Mouse (Mus musculus) C2C12 (cell line): Measurements from ENCODE around the gene Pet100. TPM values are rescaled to one million over a fixed set of nuclear protein-coding genes. Genes with fewer than 3 reads are reported as not detected.
"Not testable (repeated sequence)": the region's sequence is repeated elsewhere in the genome, so short reads cannot be mapped to it uniquely, and the experiment has no call there.

Experiments used
- H3K27me3 ChIP-seq: one replicate; pipeline ENCODE4 v1.6.1; 2011; ENCODE audit not compliant: control insufficient read depth, insufficient read depth, insufficient read length
- H3K36me3 ChIP-seq: one replicate; pipeline ENCODE4 v1.6.1; 2011; ENCODE audit not compliant: control insufficient read depth, insufficient read depth
- H3K4me3 ChIP-seq: one replicate; pipeline ENCODE4 v1.5.1; 2011; ENCODE audit warnings: mild to moderate bottlenecking, control low read depth; ENCODE audit not compliant: poor library complexity, insufficient read depth, severe bottlenecking
- H3K79me2 ChIP-seq: one replicate; pipeline ENCODE4 v1.6.1; 2011; ENCODE audit not compliant: control insufficient read depth, insufficient read depth
- H3K79me3 ChIP-seq: one replicate; pipeline ENCODE4 v1.6.1; 2011; ENCODE audit warnings: low read depth, control low read depth
- H3ac ChIP-seq: one replicate; pipeline ENCODE3; 2011; ENCODE audit warnings: low read depth; ENCODE audit not compliant: control insufficient read depth, insufficient read length
- CEBPB ChIP-seq: IDR thresholded peaks from one replicate; pipeline ENCODE4 v1.6.1; 2011; ENCODE audit warnings: low read depth, mild to moderate bottlenecking, control low read depth, moderate library complexity
- CTCF ChIP-seq: IDR thresholded peaks from one replicate; pipeline ENCODE4 v1.5.1; 2011; ENCODE audit not compliant: control insufficient read depth, insufficient read depth, insufficient read length
- FOSL1 ChIP-seq: IDR thresholded peaks from one replicate; pipeline ENCODE4 v1.8.0; 2011; ENCODE audit warnings: mild to moderate bottlenecking, low read length; ENCODE audit not compliant: poor library complexity, insufficient read depth, severe bottlenecking
- MAX ChIP-seq: IDR thresholded peaks from one replicate; pipeline ENCODE4 v1.6.1; 2011; ENCODE audit warnings: mild to moderate bottlenecking, control low read depth
- MYOD1 ChIP-seq: IDR thresholded peaks from one replicate; pipeline ENCODE4 v1.6.1; 2011; ENCODE audit warnings: low read depth; ENCODE audit not compliant: control insufficient read depth, insufficient read length
- MYOG ChIP-seq: IDR thresholded peaks from one replicate; pipeline ENCODE4 v1.6.1; 2011; ENCODE audit not compliant: control insufficient read depth, insufficient read length; ENCODE audit errors: extremely low read depth
- USF1 ChIP-seq: IDR thresholded peaks from one replicate; pipeline ENCODE4 v1.6.1; 2011; ENCODE audit warnings: low read depth, mild to moderate bottlenecking, control low read depth, moderate library complexity
- long read RNA-seq, 2 experiments: library from polyadenylated mRNA; unstranded; transcript quantifications; one replicate each; pipeline ENCODE4 v2.0.0; 2019 to 2020
- polyA plus RNA-seq: library from polyadenylated mRNA; unstranded; fragments of >200 nt; fragmentation: generic; extraction: Trizol; gene quantifications from one replicate; pipeline ENCODE4 v1.2.1, GENCODE M21; 2012; ENCODE audit warnings: missing spikeins

Pet100 gene
- 55.4 TPM for polyA plus RNA-seq
- long read RNA-seq, experiment 1, transcript Pet100-201 (4 exons, 1,193 nt): major isoform, 29 of 31 reads
- long read RNA-seq, experiment 1, partial matches to known transcripts: 0 of 31 reads
- long read RNA-seq, experiment 1, other reads (novel, unspliced or antisense): 2 of 31 reads
- long read RNA-seq, experiment 2, partial matches to known transcripts: 0 of 2 reads
- long read RNA-seq, experiment 2, other reads (novel, unspliced or antisense): 1 of 2 reads

DNA sequence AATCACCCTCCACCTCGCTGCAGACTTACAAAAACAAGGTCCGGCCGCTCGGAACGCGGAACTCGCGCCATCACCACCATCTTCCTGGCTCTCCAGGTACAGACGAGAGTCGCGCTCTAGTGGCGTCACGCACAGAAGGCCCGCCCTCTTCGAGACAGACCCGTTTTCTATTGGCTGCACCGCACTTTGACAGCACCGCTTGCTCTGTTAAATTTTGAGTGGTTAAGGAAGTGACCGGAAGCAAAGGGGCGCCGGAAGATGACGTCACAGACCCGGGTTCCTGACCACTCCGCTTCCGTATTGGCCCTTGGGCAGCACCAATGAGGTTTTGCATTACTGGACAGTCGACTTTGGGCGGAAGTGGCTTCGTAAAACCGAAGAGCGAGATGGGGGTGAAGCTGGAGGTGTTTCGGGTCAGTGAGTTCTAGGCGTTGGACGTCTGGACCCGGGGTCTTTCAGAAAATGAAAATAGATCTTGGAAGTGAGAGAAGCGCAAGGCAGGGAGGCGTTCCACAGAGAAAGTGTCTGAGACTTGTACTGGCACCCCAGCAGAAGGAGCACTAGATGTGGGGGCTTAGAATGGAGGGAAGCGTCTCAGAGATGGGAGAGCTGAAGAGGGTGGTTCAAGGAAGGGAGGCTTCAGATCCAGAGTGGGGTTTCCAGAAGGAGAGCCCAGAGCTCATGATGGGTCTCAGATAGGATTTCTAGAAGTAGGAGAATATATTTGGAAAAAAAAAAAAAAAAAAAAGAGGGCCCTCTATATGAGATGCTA, at the start of gene Pet100, which contains the start of gene Xab2:
Pet100 (plus strand) TSS at position 350 of the 772 bp plus-strand sequence.
Xab2 (minus strand) TSS at position 118 of the 772 bp plus-strand sequence.
- Histone ChIP-seq H3ac (peak within 1 kb of the TSS; percentile 75), H3K4me3 (peak within 1 kb of the TSS; percentile 79), H3K36me3 (peaks cover 21% of the 10 kb centered on the region), H3K79me2 (peaks cover 36% of the 10 kb centered on the region), H3K79me3 (peaks cover 30% of the 10 kb centered on the region), H3K27me3 (no peaks in the 10 kb centered on the region)
- no peak for TF ChIP-seq MAX
- no peak for TF ChIP-seq MYOG
- no peak for TF ChIP-seq MYOD1
- TF ChIP-seq FOSL1: no peak
- no peak for TF ChIP-seq CTCF
- TF ChIP-seq CEBPB: no peak
- TF ChIP-seq USF1: no peak

DNA sequence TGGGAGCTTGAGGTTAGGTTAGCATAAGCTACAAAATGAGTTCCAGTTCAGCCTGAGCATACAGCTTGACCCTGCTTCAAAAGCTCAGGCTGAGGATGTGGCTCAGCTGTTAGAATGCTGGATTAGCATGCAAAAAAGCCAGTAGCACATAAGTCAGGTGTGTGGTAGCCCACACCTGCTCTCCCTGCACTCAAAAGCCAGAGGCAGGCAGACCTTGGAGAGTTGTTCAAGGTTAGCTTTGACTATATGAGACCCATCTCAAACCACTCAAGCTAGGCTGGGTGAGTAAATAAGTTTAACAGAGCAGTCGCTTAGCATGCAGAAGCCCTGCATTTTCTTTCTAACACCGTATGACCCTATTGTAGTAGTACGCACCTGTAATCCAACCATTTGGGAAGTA, 46.8 kb upstream of the Pet100 start:
- H3K4me3 ChIP-seq: no peak overlapping the region
- no peaks in the 10 kb centered on the region for H3K79me3 ChIP-seq
- H3ac ChIP-seq: no peak overlapping the region
- H3K79me2 ChIP-seq: no peaks in the 10 kb centered on the region
- TF ChIP-seq MYOG (no peak), MYOD1 (no peak), FOSL1 (no peak)
- H3K36me3 ChIP-seq: no peaks in the 10 kb centered on the region
- peaks cover 4% of the 10 kb centered on the region for H3K27me3 ChIP-seq

DNA sequence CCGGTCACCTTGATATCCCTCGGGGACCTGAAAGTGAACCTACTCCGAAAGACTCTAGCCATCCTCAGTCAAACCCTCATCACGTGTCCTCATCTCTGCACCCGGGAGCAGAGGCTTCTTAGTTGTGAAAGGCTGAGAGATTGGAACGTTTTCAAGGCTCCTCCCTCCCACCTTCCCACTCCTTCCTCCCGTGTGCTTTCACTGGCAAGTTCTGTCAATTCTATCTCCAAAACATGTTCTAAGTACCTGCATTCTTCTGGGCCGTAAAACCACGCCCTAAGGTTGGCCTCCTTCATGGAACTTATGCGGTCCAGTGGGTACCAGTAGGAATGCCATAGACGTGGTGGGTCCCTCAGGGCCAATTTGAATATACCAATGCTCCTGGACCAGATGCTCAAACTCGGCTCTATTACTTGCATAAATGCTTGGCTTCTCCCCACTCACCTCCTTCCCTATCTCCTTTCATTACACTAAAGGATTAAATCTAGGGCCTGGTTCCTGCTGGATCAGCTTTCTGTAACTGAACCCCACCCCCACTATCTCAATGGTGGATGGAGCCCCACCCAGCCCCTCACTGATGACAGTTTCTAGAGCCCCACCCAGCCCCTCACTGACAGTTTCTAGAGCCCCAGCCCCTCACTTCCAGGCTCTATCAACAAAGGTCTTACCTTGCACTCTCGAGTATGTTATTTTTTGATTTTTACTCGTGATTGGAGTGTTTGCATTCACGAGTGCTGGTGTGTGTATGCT, 45.0 kb upstream of the Pet100 start:
- H3K4me3 ChIP-seq: no peak overlapping the region
- TF ChIP-seq CTCF (no peak), MAX (no peak), MYOG (no peak), USF1 (no peak), FOSL1 (no peak), CEBPB (no peak), MYOD1 (no peak)
- no peaks in the 10 kb centered on the region for H3K36me3 ChIP-seq

DNA sequence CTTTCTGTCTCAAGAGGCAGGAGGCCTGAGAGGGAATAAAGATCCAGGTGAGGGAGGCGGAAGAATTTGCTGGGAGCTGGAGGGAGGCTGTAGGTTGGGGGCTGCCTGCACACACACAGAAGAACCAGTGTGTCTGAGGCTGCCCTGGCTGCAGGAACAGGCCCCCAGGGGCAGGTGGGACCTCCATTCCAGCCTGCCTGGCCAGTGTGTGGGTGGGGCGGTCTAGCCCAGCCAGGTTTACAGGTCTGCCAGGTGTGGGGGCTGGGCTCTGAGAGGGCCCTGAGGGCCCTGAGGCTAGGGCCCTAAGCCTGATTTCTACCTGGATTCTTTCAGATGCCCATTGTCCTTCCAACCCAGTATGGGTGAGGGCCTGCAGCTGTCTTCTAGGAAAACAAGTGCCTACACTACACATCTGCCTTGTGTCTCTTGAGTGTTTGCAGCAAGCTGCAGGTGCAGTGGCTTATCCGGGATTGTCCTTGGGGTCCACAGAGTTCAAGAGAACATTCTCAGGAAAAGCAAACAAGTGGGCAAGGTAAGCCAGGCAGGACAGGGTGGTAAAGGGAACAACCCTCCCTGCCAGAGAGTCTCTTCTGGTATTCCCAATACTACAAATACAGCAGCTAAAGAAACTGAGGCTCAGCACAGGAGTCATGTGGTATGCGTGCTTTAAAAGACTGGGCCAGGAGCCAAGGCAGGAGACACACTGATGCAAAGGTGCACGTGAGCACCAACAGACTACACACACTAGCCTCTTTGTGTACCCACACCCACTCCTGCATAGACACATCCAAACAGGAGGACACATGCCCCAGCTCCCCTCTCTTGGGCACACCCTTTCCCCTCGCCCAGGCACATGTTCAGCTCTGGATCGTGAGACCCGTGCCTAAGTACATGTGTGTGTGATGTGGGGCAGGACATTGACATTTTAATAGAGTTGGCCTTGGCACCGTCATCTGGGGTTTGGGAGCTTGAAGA, 41.7 kb upstream of the Pet100 start:
- Histone ChIP-seq H3K79me3 (no peaks in the 10 kb centered on the region), H3K27me3 (peaks cover 11% of the 10 kb centered on the region), H3K79me2 (no peaks in the 10 kb centered on the region), H3ac (no peak overlapping the region), H3K36me3 (no peaks in the 10 kb centered on the region), H3K4me3 (no peak overlapping the region)
- TF ChIP-seq FOSL1: no peak
- no peak for TF ChIP-seq MYOG
- no peak for TF ChIP-seq CEBPB
- no peak for TF ChIP-seq MYOD1
- TF ChIP-seq USF1: no peak
- TF ChIP-seq MAX: no peak
- no peak for TF ChIP-seq CTCF

More for the DNA sequence above, 45.0 kb upstream of the Pet100 start:
- Histone ChIP-seq H3K27me3 (peaks cover 11% of the 10 kb centered on the region), H3K79me2 (no peaks in the 10 kb centered on the region), H3ac (no peak overlapping the region), H3K79me3 (no peaks in the 10 kb centered on the region)

DNA sequence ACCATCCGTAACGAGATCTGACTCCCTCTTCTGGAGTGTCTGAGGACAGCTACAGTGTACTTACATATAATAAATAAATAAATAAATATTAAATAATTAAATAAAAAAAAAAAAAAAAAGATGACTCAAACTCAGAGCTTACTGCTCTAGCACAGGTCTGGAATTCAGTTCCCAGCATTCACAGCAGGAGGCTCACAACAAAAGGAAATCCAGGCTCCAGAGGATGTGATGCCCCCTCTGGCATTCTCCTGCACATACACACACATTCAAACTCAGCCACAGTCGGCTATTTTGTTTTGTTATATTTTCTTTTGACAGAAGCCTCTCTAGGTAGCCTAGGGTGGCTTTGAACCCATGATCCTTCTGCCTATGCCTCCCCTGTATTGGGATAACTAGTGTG, 39.4 kb upstream of the Pet100 start:
- not testable (repeated sequence) for H3K79me2 ChIP-seq, H3K36me3 ChIP-seq, H3K4me3 ChIP-seq, H3K79me3 ChIP-seq, H3ac ChIP-seq
- H3K27me3 ChIP-seq: peaks cover 12% of the 10 kb centered on the region
